Mouse (Mus musculus): Measurements from ENCODE around the gene Pou5f1. TPM values are rescaled to one million over a fixed set of nuclear protein-coding genes. Genes with fewer than 3 reads are reported as not detected.

The Pou5f1 gene
- total RNA-seq, 2 experiments from 2014 or later, result 0.23 TPM; not detected in 1

DNA sequence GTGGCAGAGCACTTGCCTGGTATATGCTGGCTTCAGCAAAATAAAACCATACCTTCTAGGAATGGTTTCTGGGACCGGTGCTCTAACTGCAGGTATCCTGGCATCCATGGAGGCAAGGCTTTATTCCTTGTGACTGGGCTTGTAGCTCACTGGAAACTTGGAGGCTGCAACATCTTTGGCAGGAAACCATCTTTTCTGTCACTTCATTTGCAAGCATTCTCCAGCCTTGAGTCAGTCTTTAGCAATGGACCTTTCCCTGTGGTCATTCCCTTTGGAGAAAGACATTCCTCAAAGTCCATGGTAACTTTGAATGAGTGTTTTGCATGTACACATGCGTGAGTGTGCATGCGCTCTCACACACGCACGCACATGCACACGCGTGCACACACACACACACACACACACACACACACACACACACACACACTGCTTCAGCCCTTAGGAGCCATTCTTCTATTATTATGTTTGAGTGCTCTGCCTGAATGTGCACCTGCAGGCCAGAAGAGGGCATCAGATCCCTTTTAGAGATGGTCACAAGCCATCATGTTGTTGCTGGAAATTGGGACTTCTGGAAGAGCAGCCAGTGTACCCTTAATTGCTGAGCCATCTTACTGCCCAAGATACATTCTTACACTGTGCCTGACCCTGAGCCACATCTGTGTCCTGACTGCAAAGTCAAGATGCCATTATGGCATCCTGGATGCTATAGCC lies 7.3 kb downstream of the Pou5f1 start:
- DNase-seq, result no peak

DNA sequence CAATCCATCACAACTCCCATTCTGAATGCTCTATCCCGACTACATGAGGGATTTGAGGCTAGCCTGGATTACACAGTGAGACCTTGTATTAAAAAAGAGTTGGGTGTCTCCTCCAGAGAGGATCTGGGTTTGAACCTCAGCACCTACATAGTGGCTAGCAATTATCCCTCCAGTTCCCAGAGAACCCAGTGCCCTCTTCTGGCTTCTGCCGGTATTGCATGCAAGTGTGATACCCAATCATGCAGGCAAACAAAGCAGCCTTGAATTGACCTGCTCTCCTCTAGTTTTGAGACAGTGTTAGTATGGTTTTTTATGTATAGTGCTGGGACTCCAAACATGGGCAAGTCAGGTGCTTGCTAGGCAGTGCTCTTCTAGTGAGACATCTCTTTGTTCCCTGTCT lies 8.1 kb downstream of the Pou5f1 start:
- DNase-seq, result peak; percentile 80 to 85

DNA sequence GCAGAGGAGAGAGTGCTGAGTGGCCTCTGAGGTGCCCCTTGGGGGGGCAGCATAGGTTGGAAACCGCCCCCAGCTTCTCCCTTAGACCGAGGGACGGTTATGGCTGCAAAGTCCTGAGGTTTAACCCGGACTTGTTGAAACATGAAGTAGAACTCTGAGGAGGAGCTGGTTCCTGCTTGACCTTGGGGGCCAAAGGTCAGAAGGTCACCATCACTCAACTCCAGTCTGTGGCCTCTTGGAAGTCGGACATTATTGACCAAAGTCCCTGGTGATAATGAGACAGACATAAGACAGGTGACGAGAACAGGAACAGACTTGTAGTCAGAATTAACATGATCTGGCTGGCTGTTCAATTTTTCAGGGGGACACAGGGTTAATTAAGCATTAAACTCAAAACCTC lies 8.9 kb downstream of the Pou5f1 start:
- no peak for DNase-seq

DNA sequence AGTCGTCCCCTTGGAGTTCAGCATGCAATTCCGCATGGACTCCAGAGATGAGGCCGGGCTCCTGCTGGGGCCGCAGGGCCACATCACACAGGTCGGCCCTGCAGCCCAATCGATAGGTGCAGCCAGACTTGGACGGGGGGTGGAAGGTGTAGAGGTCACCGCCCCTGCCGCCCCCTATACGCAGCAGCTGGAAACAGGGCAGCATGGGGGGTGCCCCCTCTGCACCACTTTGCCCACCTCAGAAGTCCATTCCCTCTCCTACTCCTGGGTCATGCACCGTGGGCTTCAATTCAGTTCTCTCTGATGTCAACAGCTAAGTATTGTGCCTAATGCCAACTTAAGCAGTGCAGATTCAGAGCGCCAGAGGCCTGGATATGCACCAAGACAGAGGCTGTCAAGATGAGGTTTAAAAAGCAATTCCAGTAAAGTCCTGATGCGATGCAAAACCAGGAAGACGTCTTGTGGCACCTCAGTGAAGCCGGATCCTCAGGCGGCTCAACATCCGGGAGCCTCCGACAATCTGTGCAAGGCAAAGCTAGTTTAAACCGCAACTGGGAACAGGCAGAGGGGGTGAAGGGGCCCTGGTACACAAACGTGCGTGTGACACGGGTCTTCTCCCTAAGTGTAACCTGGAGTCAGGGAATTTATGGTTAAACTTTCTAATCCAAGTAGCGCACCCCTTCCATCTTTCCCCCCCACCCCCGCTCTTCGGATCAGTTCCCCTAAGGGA lies 10.3 kb downstream of the Pou5f1 start:
- DNase-seq, result peak; percentile 22 to 25

DNA sequence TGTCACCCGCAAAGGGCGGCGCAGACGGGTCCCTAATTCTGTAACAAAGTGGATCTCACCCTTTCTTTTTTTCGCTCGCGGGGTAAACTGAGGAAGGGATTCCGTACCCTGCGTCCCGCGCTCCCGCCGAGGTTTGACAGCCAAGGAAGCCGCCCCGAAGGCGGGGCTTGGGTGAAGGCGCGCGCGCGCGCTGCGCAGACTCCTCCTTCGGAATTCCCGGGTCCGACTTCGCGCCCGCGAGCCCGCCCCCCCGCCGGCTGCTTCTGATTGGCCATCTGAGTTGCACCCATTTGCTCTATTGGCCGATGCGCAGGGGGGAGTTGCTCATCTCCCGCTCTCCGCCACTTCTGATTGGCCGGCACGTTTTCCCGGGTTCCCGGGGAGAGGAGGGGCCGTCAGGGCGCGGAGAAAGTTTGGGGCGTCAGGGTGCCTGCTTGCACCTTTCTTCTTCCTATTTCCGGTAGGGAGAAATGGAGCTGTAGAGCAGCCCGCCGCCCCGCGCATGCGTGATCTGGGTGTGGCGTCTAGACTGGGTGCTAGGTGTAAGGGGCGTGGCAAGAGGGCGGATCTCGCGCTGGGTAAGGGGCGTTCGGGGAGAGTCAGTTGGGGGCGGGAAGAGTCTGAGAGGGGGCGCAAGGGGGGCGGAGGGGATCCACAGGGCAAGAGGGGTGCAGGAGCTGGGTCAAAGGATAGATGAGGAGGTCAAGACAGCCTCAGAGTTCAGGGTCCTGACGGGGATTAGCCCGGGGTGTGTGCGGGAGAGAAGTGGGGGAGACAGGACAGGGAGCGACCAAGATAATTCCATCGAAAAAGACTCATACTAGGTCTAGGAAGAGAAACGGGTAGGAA lies 11.1 kb downstream of the Pou5f1 start, which contains the start of the genes Tcf19 and Cchcr1:
TSS of gene Tcf19 (minus strand) at position 173 of the 849 bp plus-strand sequence.
TSS of gene Cchcr1 (plus strand) at position 449 of the 849 bp plus-strand sequence.
- DNase-seq, result peak; percentile 99

DNA sequence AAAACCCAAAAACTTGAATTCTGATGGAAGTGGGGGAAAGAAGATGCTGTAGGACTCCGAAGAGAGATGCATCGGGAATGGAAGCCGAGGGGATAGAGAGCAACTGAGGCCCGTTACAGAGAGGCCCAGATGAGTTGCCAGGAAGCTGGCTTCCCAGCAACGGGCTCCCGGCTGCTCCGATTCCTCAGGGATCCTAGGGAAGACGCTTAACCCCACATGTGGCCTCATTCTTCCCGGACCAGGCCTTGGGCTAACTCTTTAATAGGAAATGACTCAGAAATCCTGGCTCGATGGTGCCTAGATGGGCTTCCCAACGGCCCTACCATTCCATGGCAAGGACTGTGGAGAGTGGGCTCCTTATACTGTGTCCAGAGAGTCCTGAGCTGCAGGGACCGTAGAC lies 11.7 kb downstream of the Pou5f1 start:
- DNase-seq, result peak; percentile 8 to 33

DNA sequence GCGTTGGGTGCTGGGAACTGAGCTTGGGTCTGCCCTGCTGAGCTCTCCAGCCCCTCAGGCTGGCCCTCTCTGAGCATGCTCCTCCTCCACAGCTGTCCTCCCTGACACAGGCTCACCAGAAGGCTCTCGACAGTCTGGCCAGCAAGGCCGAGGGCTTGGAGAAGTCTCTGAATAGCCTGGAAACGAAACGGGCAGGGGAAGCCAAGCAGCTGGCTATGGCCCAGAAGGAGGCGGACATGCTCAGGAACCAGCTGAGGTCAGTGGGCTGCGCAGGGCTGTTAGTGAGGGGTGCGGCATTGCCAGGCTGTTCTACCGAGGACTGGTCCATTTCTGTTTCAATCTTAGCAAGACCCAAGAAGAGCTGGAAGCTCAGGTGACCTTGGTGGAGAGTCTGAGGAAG lies 18.5 kb downstream of the Pou5f1 start:
- DNase-seq, result no peak

DNA sequence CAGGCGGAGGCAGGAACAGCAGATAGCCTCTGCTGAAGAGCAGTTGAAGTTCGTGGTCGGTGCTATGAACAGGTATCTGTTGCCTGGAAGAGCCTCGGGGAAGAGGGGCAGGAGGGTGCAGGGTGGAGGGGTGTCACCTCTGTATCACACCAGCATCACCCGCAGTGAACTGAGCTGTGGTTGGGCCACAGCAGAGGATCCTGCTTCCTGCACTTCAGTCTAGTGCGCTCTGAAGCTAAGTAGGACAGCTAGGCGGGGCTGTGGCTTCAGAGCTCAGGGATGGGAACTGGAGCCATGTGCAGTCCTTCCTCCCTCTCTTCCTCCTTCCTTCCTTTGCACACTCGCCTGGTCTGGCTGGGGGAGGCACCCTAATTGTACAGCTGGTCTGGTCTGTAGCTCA lies 20.8 kb downstream of the Pou5f1 start:
- no peak for DNase-seq

DNA sequence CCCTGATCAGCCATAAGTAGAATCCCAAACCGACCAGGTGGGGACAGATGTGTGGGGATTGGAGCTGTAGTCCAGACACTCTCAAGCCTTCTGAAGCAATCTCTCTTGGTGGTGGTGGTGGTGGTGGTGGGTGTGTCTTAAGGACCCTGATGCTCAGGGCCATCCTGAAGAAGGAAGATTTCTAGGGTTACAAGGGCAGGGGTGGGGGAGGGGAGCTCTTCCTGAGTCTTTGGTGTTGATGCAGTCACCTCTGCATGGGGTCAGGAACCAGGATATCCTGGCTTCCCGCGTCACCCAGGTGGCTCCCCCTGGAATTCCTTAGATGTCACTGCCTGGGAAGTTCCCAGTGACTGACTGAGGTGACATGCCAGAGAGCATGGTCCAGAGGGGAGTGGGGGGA lies 26.5 kb downstream of the Pou5f1 start:
- no peak for DNase-seq

DNA sequence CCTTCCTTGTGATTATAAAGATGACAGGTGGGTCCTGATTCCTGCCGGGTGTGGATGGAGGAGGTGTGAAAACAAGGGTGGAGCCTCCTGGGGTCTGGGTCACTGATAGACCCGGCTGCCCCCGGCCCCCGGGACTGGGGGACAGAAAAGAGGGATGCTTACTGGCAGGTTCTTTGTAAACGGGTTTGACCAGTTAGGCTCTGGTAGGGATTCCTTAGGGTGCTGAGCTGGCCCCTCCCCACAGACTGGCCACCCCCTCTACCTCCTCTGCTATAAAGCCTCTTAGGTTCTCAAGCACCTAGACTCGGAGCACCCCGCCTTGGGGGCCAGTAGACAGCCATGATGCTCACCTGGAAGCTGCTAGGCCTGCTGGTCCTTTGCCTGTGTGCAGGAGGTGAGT lies 27.1 kb downstream of the Pou5f1 start, which contains the start of gene Psors1c2:
TSS of gene Psors1c2 (plus strand) at position 301 of the 400 bp plus-strand sequence.
- DNase-seq, result no peak

DNA sequence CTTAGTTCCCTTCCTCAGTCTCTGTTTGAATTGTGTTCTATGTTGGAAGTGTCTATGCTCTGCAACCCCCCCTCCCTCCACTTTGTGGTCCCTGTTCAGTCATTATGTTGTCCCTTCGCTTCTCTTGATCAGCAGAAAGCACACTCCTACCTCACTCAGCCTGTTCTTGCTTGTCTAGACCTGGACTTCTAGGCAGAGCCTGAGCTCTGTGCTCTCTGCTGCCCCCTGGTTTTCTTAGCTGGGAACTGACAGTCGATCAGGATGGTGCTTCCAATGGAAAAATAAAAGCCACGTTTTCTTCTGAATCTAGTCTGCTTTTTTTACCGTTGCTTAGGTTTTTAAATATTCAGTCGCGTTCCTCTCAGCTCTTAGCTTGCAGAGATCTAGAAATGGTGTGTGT lies 28.5 kb downstream of the Pou5f1 start:
- DNase-seq, result peak; percentile 72 to 86

DNA sequence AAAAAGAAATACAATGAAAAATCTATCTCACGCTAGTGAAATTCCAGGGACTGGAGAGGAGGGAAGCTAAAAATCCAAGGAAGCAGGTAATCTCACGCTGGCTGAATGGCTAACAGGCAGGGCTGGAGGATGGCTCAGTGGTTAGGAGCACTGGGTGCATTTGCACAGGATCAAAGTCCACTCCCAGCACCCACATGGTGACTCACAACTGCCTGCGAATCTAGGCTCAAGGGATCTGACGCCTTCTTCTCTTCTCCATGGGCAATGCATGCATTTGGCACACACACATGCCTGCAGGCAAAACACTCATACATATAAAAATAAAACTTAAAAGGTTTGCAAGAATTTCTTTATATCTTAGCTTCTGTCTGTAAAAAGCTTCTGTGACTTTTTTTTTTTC lies 31.6 kb downstream of the Pou5f1 start:
- no peak for DNase-seq

DNA sequence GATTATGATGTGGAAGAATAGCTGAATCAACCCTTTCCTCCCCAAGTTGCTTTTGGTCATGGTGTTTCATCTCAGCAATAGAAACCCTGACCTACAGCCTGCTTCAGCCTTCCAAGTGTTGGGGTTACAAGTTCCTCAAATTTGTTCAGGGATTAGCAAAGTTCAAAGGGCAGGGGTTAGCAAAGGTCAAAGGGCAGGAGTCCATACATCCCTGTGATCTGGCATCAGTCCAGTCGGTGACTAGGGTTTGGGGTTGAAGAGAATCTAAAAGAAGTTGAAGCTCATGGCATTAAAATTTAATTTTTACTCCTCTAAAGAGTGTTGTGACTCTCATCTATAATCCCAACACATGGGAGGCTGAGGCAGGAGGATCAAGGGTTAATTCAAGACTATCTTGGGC lies 32.7 kb downstream of the Pou5f1 start:
- no peak for DNase-seq

DNA sequence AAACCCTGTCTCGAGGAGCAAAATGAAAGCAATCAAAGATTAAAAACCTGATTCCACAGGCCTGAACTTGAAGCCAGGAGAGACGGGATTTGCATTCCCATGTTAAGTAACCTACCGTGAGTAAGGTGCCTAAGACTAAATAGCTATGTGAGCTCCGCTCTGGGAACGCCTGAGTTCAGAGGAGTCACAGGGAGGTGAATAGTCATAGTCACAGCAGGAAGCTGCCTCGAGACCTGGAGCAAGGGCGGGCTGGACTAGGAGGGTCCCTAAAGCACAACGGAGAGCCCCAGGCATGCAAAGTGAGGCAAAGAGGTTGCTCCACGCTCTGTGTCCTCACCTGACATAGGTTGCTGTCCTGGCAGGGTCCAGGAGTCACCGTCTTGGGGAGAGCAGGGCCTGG lies 33.7 kb downstream of the Pou5f1 start:
- no peak for DNase-seq

DNA sequence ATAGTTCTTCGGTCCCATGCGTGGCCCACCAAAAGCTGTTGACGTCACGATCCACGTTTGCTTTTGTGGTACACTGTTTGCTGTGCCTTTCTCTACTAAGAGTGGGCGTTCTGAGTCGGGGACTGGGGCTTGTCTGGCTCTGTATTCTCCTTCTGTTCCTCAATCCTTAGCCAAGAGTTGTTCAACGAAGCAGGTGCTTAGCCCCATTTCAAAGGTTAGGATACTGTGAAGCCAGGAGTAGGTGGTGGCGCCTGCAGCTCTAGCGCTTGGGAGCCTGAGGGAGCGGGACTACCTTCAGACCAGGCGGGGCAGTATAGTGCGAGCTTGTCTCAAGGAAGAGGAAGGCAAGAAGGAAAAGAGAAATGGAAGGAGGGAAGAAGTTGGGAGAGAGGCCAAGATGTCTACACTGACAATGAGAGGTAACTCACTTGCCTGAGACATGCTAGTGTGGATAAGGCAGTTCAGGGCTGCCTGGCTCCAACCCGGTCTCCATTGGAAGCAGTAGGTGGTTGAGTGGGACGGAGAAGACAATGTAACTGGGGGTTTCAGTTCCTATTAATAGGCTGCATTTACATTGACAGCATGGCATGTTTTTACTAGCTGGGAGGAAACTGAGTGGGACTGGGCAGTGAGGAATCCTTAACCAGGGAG lies 37.1 kb downstream of the Pou5f1 start:
- no peak for DNase-seq

DNA sequence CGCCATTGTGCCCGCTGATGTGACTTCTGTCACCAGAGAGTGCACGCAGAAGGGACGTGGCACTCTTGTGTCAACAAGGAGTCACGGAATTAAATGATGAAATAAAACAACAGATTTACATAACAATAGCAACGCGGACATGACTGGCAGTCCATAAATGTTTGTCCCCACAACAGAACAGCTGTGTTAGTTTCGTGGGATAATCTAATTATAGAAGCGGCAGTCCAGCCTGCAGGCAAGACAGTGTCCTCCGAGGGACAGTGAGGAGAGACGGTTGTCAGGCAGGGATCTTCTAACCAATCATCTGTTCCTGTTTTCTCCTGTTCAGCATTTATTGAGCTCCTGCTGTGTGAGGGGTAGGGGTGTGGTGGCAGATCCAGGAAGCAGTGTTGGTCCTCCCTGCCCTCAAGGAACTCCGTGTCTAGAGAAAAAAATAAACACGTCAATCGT lies 37.6 kb downstream of the Pou5f1 start:
- no peak for DNase-seq

DNA sequence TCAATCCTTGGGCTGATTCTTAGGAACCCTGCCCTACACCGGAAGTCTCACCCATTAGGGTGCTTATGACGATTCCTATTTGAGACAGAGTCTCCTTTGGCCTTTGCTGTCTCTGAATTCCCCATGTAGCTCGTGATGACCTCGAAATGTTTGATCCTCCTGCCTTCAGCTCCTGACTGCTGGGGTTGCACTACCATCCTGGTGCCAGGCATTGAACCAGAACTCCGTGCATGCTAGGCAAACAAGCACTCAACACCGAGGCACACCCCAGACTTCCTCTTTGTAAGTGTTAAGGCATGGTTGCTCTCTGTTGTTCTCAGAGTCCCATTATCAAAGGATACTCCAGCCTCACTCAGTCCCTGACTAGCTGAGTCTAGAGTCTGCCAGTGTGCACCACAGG lies 38.2 kb downstream of the Pou5f1 start:
- DNase-seq, result no peak

DNA sequence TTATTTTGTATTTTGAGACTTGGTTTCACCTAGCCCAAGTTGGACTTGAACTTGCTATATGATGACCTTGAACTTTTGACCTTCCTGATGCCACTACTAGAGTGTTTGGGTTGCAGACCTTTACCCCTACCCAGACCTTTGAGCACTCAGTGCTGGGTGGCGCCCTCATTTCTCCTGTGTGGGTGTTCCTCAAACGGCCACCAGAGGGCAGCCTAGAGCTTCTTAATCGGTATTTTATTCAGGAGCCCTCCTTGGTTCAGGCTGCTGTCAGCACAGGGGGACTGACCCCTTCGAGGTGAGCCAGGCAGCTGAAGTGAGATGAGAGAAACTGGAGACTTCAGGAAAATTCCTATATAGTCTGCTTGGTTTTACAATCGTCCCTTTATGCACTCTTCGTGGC lies 38.9 kb downstream of the Pou5f1 start:
- peak; percentile 37 to 53 for DNase-seq

DNA sequence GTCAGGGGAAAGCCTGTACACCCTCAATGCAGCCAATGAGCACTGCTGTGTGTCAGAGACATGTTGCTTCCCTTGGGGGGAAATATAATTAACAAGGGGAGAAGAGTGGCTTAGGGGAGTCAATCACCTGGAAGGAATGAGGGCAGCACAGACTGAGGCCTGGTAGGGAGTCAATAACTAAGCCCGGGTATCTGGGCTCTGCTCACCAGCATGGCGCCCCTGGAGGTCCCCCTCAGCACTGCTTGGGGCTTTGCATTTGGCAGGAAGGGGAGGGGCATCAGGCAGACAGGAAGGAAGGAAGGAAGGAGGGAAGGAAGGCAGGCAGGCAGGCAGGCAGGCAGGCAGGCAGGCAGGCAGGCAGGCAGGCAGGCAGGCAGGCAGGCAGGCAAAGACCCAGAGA lies 41.6 kb downstream of the Pou5f1 start:
- no peak for DNase-seq

DNA sequence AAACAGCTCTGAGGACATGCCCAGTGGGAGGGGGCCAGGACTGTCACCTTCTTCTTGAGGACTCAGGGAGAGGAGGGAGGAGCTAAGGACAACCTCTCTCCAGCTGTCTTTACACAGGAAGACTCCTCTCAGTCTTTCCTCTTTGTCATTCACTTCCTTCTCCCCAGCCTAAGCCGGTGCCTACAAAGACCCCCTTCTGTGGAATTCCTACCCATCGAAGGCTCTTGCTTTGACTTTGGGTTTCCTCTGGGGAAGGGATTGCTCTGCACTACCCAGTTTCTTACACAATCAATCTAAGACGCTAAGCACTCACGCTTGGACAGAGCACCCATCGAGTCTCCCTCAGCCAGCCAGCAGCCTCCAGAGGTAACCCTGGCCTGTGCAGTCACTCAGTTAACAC lies 42.8 kb downstream of the Pou5f1 start:
- no peak for DNase-seq

DNA sequence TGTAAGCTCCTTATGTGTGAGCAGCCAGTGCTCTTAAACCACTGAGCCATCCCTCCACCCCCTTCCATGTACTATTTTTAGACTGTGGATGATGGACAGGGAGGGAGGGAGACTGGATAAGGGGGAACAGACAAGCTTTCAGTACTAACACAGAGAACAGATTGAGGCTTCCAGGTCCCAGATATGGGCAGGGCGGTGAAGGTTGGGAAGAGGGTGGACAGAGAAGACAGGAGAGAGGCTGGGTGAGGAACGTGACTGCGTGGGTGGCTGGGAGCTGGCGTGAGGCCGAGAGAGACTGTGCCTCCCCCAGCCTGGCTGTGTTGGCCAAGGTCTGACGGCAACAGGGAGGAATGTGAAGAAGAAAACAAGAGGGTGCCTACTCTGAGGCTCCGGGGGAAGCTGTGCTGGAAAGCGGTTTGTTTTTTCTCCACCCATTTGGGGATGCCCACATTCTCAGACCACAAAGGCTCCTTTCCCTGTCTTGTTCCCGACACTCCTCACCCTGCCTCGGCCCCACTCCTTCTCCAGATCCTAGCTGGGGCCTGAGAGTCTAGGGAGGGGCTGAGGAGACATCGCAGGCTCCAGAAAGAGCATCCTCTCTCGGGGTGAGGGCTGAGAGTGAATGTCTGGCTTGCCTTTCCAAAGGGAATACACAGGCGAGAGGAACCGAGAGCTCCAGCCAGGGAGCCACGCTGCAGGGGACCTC lies 43.8 kb downstream of the Pou5f1 start:
- DNase-seq, result peak; percentile 86 to 88

DNA sequence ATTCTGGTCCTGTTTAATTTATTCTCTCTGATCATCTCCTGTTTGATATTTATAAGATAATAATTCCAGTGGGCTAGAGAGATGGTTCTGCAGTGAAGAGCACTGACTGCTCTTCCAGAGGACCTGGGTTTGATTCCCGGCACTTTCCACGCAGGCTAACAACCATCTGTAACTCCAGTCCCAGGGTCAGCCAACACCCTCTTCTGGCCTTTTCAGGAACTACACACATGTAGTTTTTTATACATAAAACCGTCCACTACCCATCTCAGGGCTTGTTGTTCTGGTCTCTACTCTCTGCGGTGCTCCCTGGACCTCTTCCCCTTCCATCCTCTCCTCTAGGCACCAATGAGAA lies 44.3 kb downstream of the Pou5f1 start:
- no peak for DNase-seq

All from adrenal gland, postnatal 36 days (tissue).